ENCODE assay signal across 18 mouse cellular contexts in the genomic region with DNA sequence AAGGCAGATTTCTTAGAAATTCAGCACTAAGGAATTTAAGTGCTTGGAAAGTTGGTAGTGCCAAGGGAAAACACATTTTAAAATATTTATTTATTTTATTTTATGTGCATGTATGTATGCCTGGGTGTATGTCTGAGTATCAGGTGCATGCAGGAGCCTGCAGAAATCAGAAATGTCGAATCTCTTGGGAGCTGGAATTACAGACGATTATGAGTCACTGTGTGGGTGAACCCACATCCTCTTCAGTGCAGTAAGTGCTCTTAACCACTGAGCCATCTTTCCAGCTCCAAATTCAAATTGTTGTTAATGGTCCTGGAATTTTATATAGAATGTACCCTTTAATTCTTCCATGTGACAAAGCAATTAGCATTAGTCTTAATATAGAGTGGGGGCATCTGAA.
DNase-seq lines count a peak whose midpoint lies in the region; TF ChIP-seq lines count a peak whose summit lies in the region.
"Had no signal": no experiment of that assay in that cellular context is flagged by ENCODE, and none has a peak within 500 bp of the region (broad histone marks: within the 10 kb centered on the region; RNA-seq: fewer than 3 reads in every experiment).

No protein-coding gene starts in this region.

- no peak overlapping the region for H3K4me3 ChIP-seq in left cerebral cortex, adult 2 months
- H3K4me3 ChIP-seq: embryonic facial prominence, embryonic 10.5 days; embryonic facial prominence, embryonic 12.5 days; forebrain, embryonic 13.5 days; forebrain, embryonic 15.5 days had no signal

- intact Hi-C loops in left cerebral cortex, adult 2 months (cut with DNase I): loop anchor here (5.0 kb wide), 1 partner anchor 286 kb away; no protein-coding TSS in a partner anchor

- TF ChIP-seq CTCF in left cerebral cortex, adult 2 months (IDR thresholded peaks at IDR 0.05): peak; percentile 19; the same call in 1 of the 2 replicates

- no peak for DNase-seq in left cerebral cortex, adult 2 months (ENCODE audit: extremely low spot score in 1 of 2, low spot score in 2 of 2)
- no peak for DNase-seq in left cerebral cortex, adult 9 months (ENCODE audit: low spot score in 2 of 2)
- DNase-seq in 3T3-L1 (ENCODE audit: low read depth, low spot score) (peak; percentile 5), 416B (ENCODE audit: low read depth) (peak; percentile 40)
- DNase-seq in brain, adult 2 months (ENCODE audit: low read depth, low spot score): peak; percentile 72
- no peak for DNase-seq in adrenal gland, adult 2 months
- DNase-seq in kidney, adult 9 months: no peak
- DNase-seq: adrenal gland, postnatal 25 days; cerebellum, adult 11-12 months; cerebellum, adult 2 months; cerebellum, adult 9-10 months; cerebellum, postnatal 10 days; cerebellum, postnatal 25 days; forebrain, postnatal 0 days had no signal

- H3K27ac ChIP-seq in left cerebral cortex, adult 2 months: no peak overlapping the region
- H3K27ac ChIP-seq: embryonic facial prominence, embryonic 10.5 days; embryonic facial prominence, embryonic 12.5 days; forebrain, embryonic 13.5 days; forebrain, embryonic 15.5 days had no signal

Comparison
In these comparisons a context has a peak if more than half of its experiments do, and no peak if none do; other contexts are left out.
1. DNase-seq: peak in 3T3-L1 (single experiment), 416B (single experiment) and brain, adult 2 months (single experiment); none in left cerebral cortex, adult 2 months (0 of 2), left cerebral cortex, adult 9 months (0 of 2), adrenal gland, adult 2 months (single experiment) and kidney, adult 9 months (single experiment).